Mouse (Mus musculus): ENCODE measurements at regions not wholly inside any gene's neighbourhood (a gene's known extent, or its start where the extent isn't known, plus 50 kb on each side); places are given as distances from the start of the nearest gene placed in this dataset.

DNA sequence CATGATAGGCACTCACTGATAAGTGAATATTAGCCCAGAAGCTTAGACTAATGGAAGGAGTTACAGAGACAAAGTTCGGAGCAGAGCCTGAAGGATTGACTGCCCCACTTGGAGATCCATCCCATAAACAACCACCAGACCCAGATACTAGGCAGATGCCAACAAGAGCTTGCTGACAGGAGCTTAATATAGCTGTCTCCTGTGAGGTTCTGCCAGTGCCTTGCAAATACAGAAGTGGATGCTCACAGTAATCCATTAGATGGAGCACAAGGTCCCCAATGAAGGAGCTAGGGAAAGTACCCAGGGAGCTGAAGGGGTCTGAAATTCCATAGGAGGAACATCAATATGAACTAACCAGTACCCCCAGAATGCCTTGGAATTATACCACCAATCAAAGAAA lies 252.8 kb upstream of the Lrtm1 start:
- no peak for TF ChIP-seq GATA1 (IDR thresholded peaks at IDR 0.05; ENCODE audit: borderline replicate concordance, low read length)
- no peak for TF ChIP-seq FLI1 (IDR thresholded peaks at IDR 0.05; ENCODE audit: low read length)

All from megakaryocyte, embryonic 14.5 days (primary cell).